Mouse (Mus musculus) E14TG2a.4 (cell line): ENCODE measurements at regions not wholly inside any gene's neighbourhood (a gene's known extent, or its start where the extent isn't known, plus 50 kb on each side); places are given as distances from the start of the nearest gene placed in this dataset.

ENCODE experiments used
- CTCF ChIP-seq: conservative IDR thresholded peaks from 2 replicates; pipeline ENCODE4 v1.5.1; 2014; ENCODE audit warnings: low read length
- NANOG ChIP-seq: IDR thresholded peaks from 2 replicates; pipeline ENCODE4 v1.6.1; 2014; ENCODE audit warnings: borderline replicate concordance, low read length, mixed read lengths
- POU5F1 ChIP-seq: IDR thresholded peaks from 2 replicates; pipeline ENCODE4 v1.6.1; 2014; ENCODE audit warnings: low read length, borderline replicate concordance

DNA sequence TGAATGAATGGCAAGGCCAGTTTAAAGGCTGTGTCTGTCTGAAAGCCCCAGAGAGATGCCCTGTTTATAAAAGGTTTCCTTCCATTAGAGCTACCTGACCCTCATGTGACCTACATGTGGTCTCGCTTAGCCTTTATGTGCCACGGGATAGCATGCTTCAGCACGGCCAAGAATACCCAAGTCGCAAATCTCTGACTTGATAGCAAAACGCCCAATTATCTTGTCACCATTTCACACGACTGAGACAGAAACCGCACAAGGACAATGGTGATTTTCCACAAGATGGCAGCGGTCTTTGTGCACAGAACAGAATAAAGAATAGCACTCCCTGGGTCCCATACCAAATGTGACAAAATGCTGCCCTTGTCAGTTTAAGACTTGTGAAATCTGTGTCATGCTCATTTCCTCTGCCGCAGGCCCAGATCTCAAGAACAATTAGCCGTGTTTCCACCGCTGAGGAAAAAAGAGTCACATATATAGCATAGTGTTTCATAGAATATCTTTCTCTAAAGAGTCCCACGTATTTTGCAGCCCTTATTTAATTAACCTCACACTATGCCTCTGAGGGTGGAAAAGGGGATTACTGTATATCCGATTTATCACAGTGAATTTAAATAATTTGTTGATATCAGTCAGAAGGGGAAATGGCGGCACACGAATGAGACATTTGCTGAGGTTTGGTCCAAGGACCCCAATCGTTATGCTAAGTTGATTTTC, 118.3 kb upstream of the Cwc22 start:
- TF ChIP-seq CTCF (no peak), NANOG (no peak), POU5F1 (no peak)
